Mouse (Mus musculus) lung, embryonic 14.5 days (tissue): ENCODE measurements around the gene Spsb2. TPM values are rescaled to one million over a fixed set of nuclear protein-coding genes. Genes with fewer than 3 reads are reported as not detected.
A peak's percentile ranks its signal among the peaks of the same experiment; 100 is the strongest.

ENCODE experiments used
- ATAC-seq: fragments of 200-750 bp; cut with Nextera tagmentation; 2 replicates; pipeline ENCODE4 v1.8.0; 2017; ENCODE audit warnings: mild to moderate bottlenecking, moderate TSS enrichment, moderate library complexity; ENCODE audit not compliant: insufficient read depth
- DNase-seq: peaks from one replicate; pipeline ENCODE4 v3.0.0-alpha.2; 2015
- H3K27ac ChIP-seq: fragments of 300-500 bp; sonication (generic); 2 replicates; pipeline ENCODE4 v1.5.1; 2014; ENCODE audit warnings: low read depth, mild to moderate bottlenecking, moderate library complexity
- H3K27me3 ChIP-seq: fragments of 300-500 bp; sonication (generic); 2 replicates; pipeline ENCODE4 v1.6.1; 2014; ENCODE audit warnings: low read length, control low read depth; ENCODE audit not compliant: insufficient read depth
- H3K36me3 ChIP-seq: fragments of 300-500 bp; sonication (generic); 2 replicates; pipeline ENCODE4 v1.6.1; 2014; ENCODE audit warnings: control low read depth; ENCODE audit not compliant: insufficient read depth
- H3K4me1 ChIP-seq: fragments of 300-500 bp; sonication (generic); 2 replicates; pipeline ENCODE4 v1.6.1; 2014; ENCODE audit warnings: antibody characterized with exemption, control low read depth; ENCODE audit not compliant: insufficient read depth
- H3K4me2 ChIP-seq: fragments of 300-500 bp; sonication (generic); 2 replicates; pipeline ENCODE4 v1.6.1; 2014; ENCODE audit warnings: mild to moderate bottlenecking
- H3K4me3 ChIP-seq: fragments of 300-500 bp; sonication (generic); 2 replicates; pipeline ENCODE4 v1.5.1; 2014; ENCODE audit warnings: low read depth, low read length
- H3K9ac ChIP-seq: fragments of 300-500 bp; sonication (generic); 2 replicates; pipeline ENCODE4 v1.6.1; 2014
- H3K9me3 ChIP-seq: fragments of 300-500 bp; sonication (generic); 2 replicates; pipeline ENCODE4 v1.6.1; 2016; ENCODE audit warnings: low read depth, low read length, control low read depth
- CTCF ChIP-seq: IDR thresholded peaks from 2 replicates; pipeline ENCODE4 v1.5.1; 2016; ENCODE audit warnings: antibody characterized with exemption, low read depth
- WGBS: fragments of 180-500 bp; shearing (Covaris S2); extraction: QIAGEN DNeasy Blood & Tissue Kit; methylation state at CpG from one replicate; pipeline ENCODE4 v1.1.7; 2014; 5-methylcytosine and 5-hydroxymethylcytosine counted together
- polyA plus RNA-seq: library from polyadenylated mRNA; unstranded; fragments of >200 nt; fragmentation: Nextera tagmentation; extraction: Ambion mirVana; gene quantifications from 2 replicates; pipeline ENCODE4 v1.2.1, GENCODE M21; 2014

The Spsb2 gene
- polyA plus RNA-seq, 1 experiment from 2014 or later, result 6.9 TPM

DNA sequence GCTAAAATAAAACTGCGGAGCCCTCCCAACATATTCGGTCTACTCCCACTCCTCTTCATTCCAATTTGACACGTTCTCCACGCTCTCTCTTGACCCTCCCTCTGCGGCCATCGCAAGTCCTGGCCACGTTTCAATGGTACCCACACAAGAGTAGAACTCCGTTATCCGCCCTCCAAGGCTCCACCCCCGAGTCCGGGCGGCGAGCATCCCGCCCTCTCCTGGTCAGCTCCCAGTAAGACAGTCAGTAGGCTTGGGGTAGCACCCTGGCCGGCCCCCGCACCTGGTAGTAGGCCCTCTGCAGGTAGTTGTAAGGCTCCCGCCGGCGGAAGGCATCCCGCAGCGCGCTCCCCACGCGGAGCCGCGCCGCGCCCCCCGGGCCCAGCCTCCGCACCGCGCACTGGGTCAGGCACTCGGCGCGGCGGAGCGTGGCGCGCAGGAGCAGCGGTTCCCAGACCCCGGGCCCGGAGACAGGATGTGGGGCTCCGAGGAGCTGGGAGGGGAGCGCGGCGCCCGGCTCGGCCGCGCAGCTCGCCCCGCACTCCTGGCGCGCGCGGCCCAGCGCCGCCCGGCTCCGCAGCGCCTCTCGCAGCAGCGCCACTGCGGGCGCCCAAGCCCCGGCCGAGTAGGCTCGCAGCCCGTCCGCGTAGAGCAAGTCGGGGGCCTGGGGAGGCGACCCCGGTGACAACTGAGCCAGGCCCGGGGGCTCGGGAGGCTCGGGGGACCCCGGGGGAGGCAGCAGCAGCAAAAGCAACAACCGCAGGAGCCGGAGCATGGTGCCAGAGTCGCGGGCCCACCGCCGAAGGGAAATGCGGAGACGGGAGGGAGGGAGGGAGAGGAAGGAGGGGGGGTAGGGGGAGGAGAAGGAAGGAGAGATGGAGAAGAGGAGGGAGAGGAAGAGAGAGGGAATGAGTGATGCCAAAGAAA is 48.7 kb downstream of the Spsb2 start, which contains the start of gene P3h3:
P3h3 (minus strand) TSS at position 837 of the 924 bp plus-strand sequence.
- WGBS, result under 1% methylated on average over 82 of the region's 86 CpGs
- H3K9ac ChIP-seq, result peak within 1 kb of the TSS; percentile 92
- peak within 1 kb of the TSS; percentile 97 for H3K27ac ChIP-seq
- peaks cover 13% of the 10 kb centered on the region; the same call in 1 of the 2 replicates for H3K27me3 ChIP-seq
- peak within 1 kb of the TSS; percentile 77 for H3K4me3 ChIP-seq
- H3K36me3 ChIP-seq, result peaks cover 16% of the 10 kb centered on the region
- peak; percentile 78 for TF ChIP-seq CTCF
- ATAC-seq (peak; percentile 86), DNase-seq (peak; percentile 93)
- peak within 1 kb of the TSS; percentile 87 for H3K4me2 ChIP-seq
- H3K4me1 ChIP-seq, result 0 out of 2 replicates have a peak, but pooled peaks cover 9% of the 10 kb centered on the region
- no peaks in the 10 kb centered on the region for H3K9me3 ChIP-seq

DNA sequence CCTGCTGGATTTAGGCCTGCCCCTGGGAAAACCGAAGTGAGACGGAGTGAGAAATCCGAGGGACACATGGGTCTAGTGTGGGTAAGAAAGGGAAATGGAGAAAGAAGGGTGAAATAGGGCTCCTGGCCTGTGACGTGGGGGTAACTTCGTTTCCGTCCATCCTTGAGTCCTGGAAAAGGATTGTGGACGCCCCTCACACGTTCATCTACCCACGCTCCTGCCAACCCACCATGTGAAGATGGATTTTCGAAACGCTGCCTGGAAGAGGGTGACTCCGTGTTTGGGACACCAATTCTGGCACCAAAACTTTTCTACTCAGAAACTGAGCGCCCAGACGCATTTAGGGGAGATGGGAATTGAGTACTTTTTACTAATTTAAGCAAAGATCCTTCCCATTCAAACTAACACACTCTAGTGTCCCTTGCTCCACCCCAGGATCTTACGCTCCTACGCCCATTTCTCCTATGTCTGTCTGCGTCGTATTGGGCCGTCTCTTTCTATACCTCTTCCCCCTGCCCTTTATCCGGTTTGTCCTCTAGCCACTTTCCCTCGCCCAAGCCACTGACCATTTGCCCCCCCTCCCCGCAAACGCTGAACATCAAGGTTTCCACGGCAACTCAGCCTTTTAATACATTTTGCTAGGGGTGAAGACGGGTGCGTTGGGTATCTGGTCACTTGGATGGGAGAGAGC is 49.5 kb downstream of the Spsb2 start:
- Histone ChIP-seq H3K9me3 (no peaks in the 10 kb centered on the region), H3K36me3 (peaks cover 12% of the 10 kb centered on the region), H3K4me2 (peak overlapping the region; percentile 87), H3K9ac (peak overlapping the region; percentile 92), H3K27ac (peak overlapping the region; percentile 97), H3K4me1 (0 out of 2 replicates have a peak, but pooled peaks cover 9% of the 10 kb centered on the region), H3K27me3 (peaks cover 19% of the 10 kb centered on the region; the same call in 1 of the 2 replicates), H3K4me3 (peak overlapping the region; percentile 77)
- no peak for TF ChIP-seq CTCF
- ATAC-seq (0 out of 2 replicates have a peak, but pooled peaks have one; percentile 1), DNase-seq (peak; percentile 19)
- 19% methylated on average over 26 of the region's 26 CpGs for WGBS

- Histone ChIP-seq H3K4me3 (peak overlapping the region; percentile 77; the same call in 1 of the 2 replicates), H3K4me1 (0 out of 2 replicates have a peak, but pooled peaks cover 12% of the 10 kb centered on the region), H3K36me3 (peaks cover 4% of the 10 kb centered on the region), H3K27ac (no peak overlapping the region), H3K9me3 (no peaks in the 10 kb centered on the region), H3K27me3 (peaks cover 24% of the 10 kb centered on the region; the same call in 1 of the 2 replicates), H3K4me2 (peak overlapping the region; percentile 87), H3K9ac (no peak overlapping the region)
- ATAC-seq (no peak), DNase-seq (no peak)
- TF ChIP-seq CTCF, result no peak
- WGBS, result 65% methylated on average over 28 of the region's 28 CpGs
Observed at GRCm38 (mm10) chr6:124858561-124859318, 50.3 kb downstream of the Spsb2 start.

DNA sequence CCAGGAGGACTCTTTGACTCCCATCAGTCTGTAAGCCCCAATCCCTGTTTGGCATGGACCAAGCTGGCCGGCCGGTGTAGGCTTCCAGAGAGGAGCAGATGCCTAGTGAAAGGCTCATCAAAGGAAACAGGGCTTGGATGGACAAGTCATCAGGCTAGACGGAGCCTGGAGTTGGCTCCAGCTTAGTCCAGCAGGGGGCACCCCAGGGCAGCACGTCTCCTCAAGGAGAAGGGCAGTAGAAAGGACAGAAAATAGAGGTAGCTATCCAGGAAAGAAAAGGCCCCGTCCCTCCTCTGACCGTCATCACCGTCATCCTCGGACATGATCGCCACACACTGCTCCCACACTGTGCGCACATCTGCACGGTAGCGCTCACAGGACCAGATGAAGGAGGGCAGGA is 51.3 kb downstream of the Spsb2 start:
- Histone ChIP-seq H3K9me3 (no peaks in the 10 kb centered on the region), H3K9ac (0 out of 2 replicates have a peak overlapping the region, but pooled peaks have one; percentile 2), H3K4me3 (no peak overlapping the region), H3K4me1 (0 out of 2 replicates have a peak, but pooled peaks cover 12% of the 10 kb centered on the region), H3K4me2 (peak overlapping the region; percentile 10; the same call in 1 of the 2 replicates), H3K36me3 (no peaks in the 10 kb centered on the region), H3K27me3 (peaks cover 30% of the 10 kb centered on the region; the same call in 1 of the 2 replicates), H3K27ac (no peak overlapping the region)
- 6% methylated on average over 12 of the region's 12 CpGs for WGBS
- peak; percentile 95 for TF ChIP-seq CTCF
- ATAC-seq (peak; percentile 8; the same call in 1 of the 2 replicates), DNase-seq (peak; percentile 94)

Other genes starting within 250 kb of the Spsb2 start
- gene C1rb, start 238.4 kb upstream of the Spsb2 start, polyA plus RNA-seq, result not detected in 2 replicates
- not detected in 2 replicates for gene C1s2, start 172.6 kb upstream of the Spsb2 start, polyA plus RNA-seq
- gene Lpcat3, start 145.6 kb upstream of the Spsb2 start, polyA plus RNA-seq, result 50.3 and 53.1 TPM in 2 replicates
- 214 and 228 TPM in 2 replicates for gene Emg1, start 96.5 kb upstream of the Spsb2 start, polyA plus RNA-seq
- 354 and 377 TPM in 2 replicates for gene Phb2, start 96.3 kb upstream of the Spsb2 start, polyA plus RNA-seq
- 12.1 and 12.6 TPM in 2 replicates for gene Ptpn6, start 69.9 kb upstream of the Spsb2 start, polyA plus RNA-seq
- gene Grcc10, start 67.3 kb upstream of the Spsb2 start, polyA plus RNA-seq, result 429 and 440 TPM in 2 replicates
- not detected in 2 replicates for gene Gm45234, start 52.6 kb upstream of the Spsb2 start, polyA plus RNA-seq
- 13.1 and 15.1 TPM in 2 replicates for gene Atn1, start 52.1 kb upstream of the Spsb2 start, polyA plus RNA-seq
- gene Eno2, start 39.0 kb upstream of the Spsb2 start, polyA plus RNA-seq, result 2.2 and 4.1 TPM in 2 replicates
- 0.17 and 0.58 TPM in 2 replicates for gene Lrrc23, start 28.9 kb upstream of the Spsb2 start, polyA plus RNA-seq
- gene Tpi1, start 5.6 kb downstream of the Spsb2 start, polyA plus RNA-seq, result 701 and 718 TPM in 2 replicates
- 143 TPM in 2 replicates for gene Usp5, start 20.8 kb downstream of the Spsb2 start, polyA plus RNA-seq
- 204 and 206 TPM in 2 replicates for gene Cdca3, start 20.9 kb downstream of the Spsb2 start, polyA plus RNA-seq
- 0.24 and 0.68 TPM in 2 replicates for gene Gnb3, start 31.6 kb downstream of the Spsb2 start, polyA plus RNA-seq
- gene P3h3, start 49.1 kb downstream of the Spsb2 start, polyA plus RNA-seq, result 29.5 and 34.3 TPM in 2 replicates
- gene Gpr162, start 55.3 kb downstream of the Spsb2 start, polyA plus RNA-seq, result 0.08 and 0.30 TPM in 2 replicates
- gene Cd4, start 79.6 kb downstream of the Spsb2 start, polyA plus RNA-seq, result 0.11 TPM in 1 of 2 replicates, not detected in the other
- gene Lag3, start 103.0 kb downstream of the Spsb2 start, polyA plus RNA-seq, result 1.4 and 2.2 TPM in 2 replicates
- 377 and 442 TPM in 2 replicates for gene Ptms, start 111.4 kb downstream of the Spsb2 start, polyA plus RNA-seq
- 390 and 401 TPM in 2 replicates for gene Mlf2, start 122.7 kb downstream of the Spsb2 start, polyA plus RNA-seq
- gene Cops7a, start 156.9 kb downstream of the Spsb2 start, polyA plus RNA-seq, result 147 and 155 TPM in 2 replicates
- gene Pianp, start 188.0 kb downstream of the Spsb2 start, polyA plus RNA-seq, result 0.39 and 0.59 TPM in 2 replicates
- 13.2 and 14.8 TPM in 2 replicates for gene Zfp384, start 200.5 kb downstream of the Spsb2 start, polyA plus RNA-seq
- 97.9 and 101 TPM in 2 replicates for gene Ing4, start 231.1 kb downstream of the Spsb2 start, polyA plus RNA-seq
- 13.6 TPM in 2 replicates for gene Acrbp, start 241.0 kb downstream of the Spsb2 start, polyA plus RNA-seq